Mouse (Mus musculus) myocyte (in vitro differentiated cells): ENCODE results near the gene 1700016H13Rik.

Source experiments
- CEBPB ChIP-seq: IDR thresholded peaks from 2 replicates; pipeline ENCODE4 v1.6.1; 2011; ENCODE audit warnings: mild to moderate bottlenecking, moderate library complexity; ENCODE audit not compliant: poor library complexity, insufficient read depth, severe bottlenecking
- E2F4 ChIP-seq: IDR thresholded peaks from one replicate; pipeline ENCODE4 v1.6.1; 2011; ENCODE audit warnings: mild to moderate bottlenecking, control low read depth, moderate library complexity; ENCODE audit not compliant: insufficient read depth
- MAX ChIP-seq: IDR thresholded peaks from one replicate; pipeline ENCODE4 v1.6.1; 2011; ENCODE audit warnings: low read depth, mild to moderate bottlenecking, control low read depth
- MYOD1 ChIP-seq, 3 experiments: IDR thresholded peaks; one replicate each; pipeline ENCODE4 v1.6.1; 2011; ENCODE audit warnings: control low read depth in 2 of 3, low read depth in 2 of 3, mild to moderate bottlenecking in 2 of 3, moderate library complexity in 1 of 3; ENCODE audit not compliant: insufficient read length in 2 of 3, control insufficient read depth in 1 of 3
- MYOG ChIP-seq, 3 experiments: IDR thresholded peaks; one replicate each; pipeline ENCODE4 v1.6.1; 2011; ENCODE audit warnings: control low read depth in 2 of 3, low read depth in 2 of 3, mild to moderate bottlenecking in 2 of 3; ENCODE audit not compliant: insufficient read length in 2 of 3, control insufficient read depth in 1 of 3, insufficient read depth in 1 of 3
- POLR2A ChIP-seq: IDR thresholded peaks from one replicate; pipeline ENCODE4 v1.6.1; 2011; ENCODE audit warnings: low read depth, mild to moderate bottlenecking, control low read depth, moderate library complexity; ENCODE audit not compliant: insufficient read length
- POLR2AphosphoS2 ChIP-seq: IDR thresholded peaks from one replicate; pipeline ENCODE4 v1.6.1; 2011; ENCODE audit warnings: low read depth, control low read depth; ENCODE audit not compliant: insufficient read length
- REST ChIP-seq: IDR thresholded peaks from one replicate; pipeline ENCODE4 v1.6.1; 2011; ENCODE audit warnings: mild to moderate bottlenecking, control low read depth, moderate library complexity; ENCODE audit not compliant: insufficient read depth, insufficient read length
- SRF ChIP-seq: IDR thresholded peaks from one replicate; pipeline ENCODE4 v1.6.1; 2011; ENCODE audit warnings: low read depth; ENCODE audit not compliant: control insufficient read depth, insufficient read length
- TCF12 ChIP-seq: IDR thresholded peaks from one replicate; pipeline ENCODE4 v1.6.1; 2011; ENCODE audit warnings: mild to moderate bottlenecking, control low read depth; ENCODE audit not compliant: poor library complexity, insufficient read depth, severe bottlenecking
- TCF3 ChIP-seq: IDR thresholded peaks from one replicate; pipeline ENCODE4 v1.6.1; 2011; ENCODE audit warnings: low read depth, control low read depth; ENCODE audit not compliant: insufficient read length
- USF1 ChIP-seq: IDR thresholded peaks from one replicate; pipeline ENCODE4 v1.6.1; 2011; ENCODE audit warnings: low read depth, mild to moderate bottlenecking, control low read depth, moderate library complexity

GRCm38 (mm10) chr5:103658921-103659320, 3.1 kb upstream of the 1700016H13Rik start:
- TF ChIP-seq MYOG (IDR thresholded peaks at IDR 0.05; ENCODE audit: control insufficient read depth in 1 of 3, insufficient read depth in 1 of 3, insufficient read length in 2 of 3, low read depth in 2 of 3) (no peak), POLR2A (no peak), POLR2AphosphoS2 (no peak), SRF (no peak), TCF12 (no peak), CEBPB (no peak), E2F4 (no peak), MAX (no peak), REST (no peak), USF1 (no peak), MYOD1 (IDR thresholded peaks at IDR 0.05; ENCODE audit: control insufficient read depth in 1 of 3, insufficient read length in 2 of 3, low read depth in 2 of 3) (no peak), TCF3 (no peak)
